Mouse (Mus musculus) mammary gland, adult 2 months (tissue): ENCODE measurements around the gene Olfr482. TPM values are rescaled to one million over a fixed set of nuclear protein-coding genes. Genes with fewer than 3 reads are reported as not detected.

Experiments used
- polyA plus RNA-seq: library from polyadenylated mRNA; depleted of rRNA; stranded (reverse); fragments of >200 nt; gene quantifications from 2 replicates; pipeline ENCODE4 v1.2.3, GENCODE M21; 2012; ENCODE audit warnings: low replicate concordance; rRNA removed

Olfr482 gene
- not detected in 2 replicates for polyA plus RNA-seq

GRCm38 (mm10) chr7:108097486-108097885, at the start of gene Olfr482:
Olfr482 (minus strand) TSS chr7:108097586.

GRCm38 (mm10) chr7:108127349-108127748, 30.0 kb upstream of the Olfr482 start, which contains the start of gene Olfr484:
Olfr484 (minus strand) TSS chr7:108127449.

GRCm38 (mm10) chr7:108100549-108100948, 3.2 kb upstream of the Olfr482 start, which contains the start of gene Olfr483:
Olfr483 (plus strand) TSS chr7:108100849.

GRCm38 (mm10) chr7:108079555-108079954, 17.8 kb downstream of the Olfr482 start, which contains the start of gene Olfr481:
Olfr481 (plus strand) TSS chr7:108079855.

GRCm38 (mm10) chr7:108067246-108067645, 30.1 kb downstream of the Olfr482 start, which contains the start of gene Olfr480:
Olfr480 (minus strand) TSS chr7:108067346.

GRCm38 (mm10) chr7:108050393-108050792, 47.0 kb downstream of the Olfr482 start, which contains the start of gene Olfr479:
Olfr479 (plus strand) TSS chr7:108050693.

Other genes starting within 250 kb of the Olfr482 start
- not detected in 2 replicates for gene Olfr472, start 199.7 kb downstream of the Olfr482 start, polyA plus RNA-seq
- not detected in 2 replicates for gene Olfr473, start 167.1 kb downstream of the Olfr482 start, polyA plus RNA-seq
- not detected in 2 replicates for gene Olfr474, start 142.9 kb downstream of the Olfr482 start, polyA plus RNA-seq
- not detected in 2 replicates for gene Olfr476, start 132.8 kb downstream of the Olfr482 start, polyA plus RNA-seq
- gene Olfr477, start 110.9 kb downstream of the Olfr482 start, polyA plus RNA-seq: not detected in 2 replicates
- not detected in 2 replicates for gene Olfr478, start 63.6 kb downstream of the Olfr482 start, polyA plus RNA-seq
- not detected in 2 replicates for gene Olfr479, start 46.9 kb downstream of the Olfr482 start, polyA plus RNA-seq
- not detected in 2 replicates for gene Olfr480, start 30.2 kb downstream of the Olfr482 start, polyA plus RNA-seq
- gene Olfr481, start 17.7 kb downstream of the Olfr482 start, polyA plus RNA-seq: not detected in 2 replicates
- gene Olfr483, start 3.3 kb upstream of the Olfr482 start, polyA plus RNA-seq: not detected in 2 replicates
- gene Olfr484, start 29.9 kb upstream of the Olfr482 start, polyA plus RNA-seq: not detected in 2 replicates
- not detected in 2 replicates for gene Olfr485, start 62.3 kb upstream of the Olfr482 start, polyA plus RNA-seq
- gene Olfr486, start 75.2 kb upstream of the Olfr482 start, polyA plus RNA-seq: not detected in 2 replicates
- gene Olfr487, start 117.0 kb upstream of the Olfr482 start, polyA plus RNA-seq: not detected in 2 replicates
- not detected in 2 replicates for gene Olfr488, start 160.8 kb upstream of the Olfr482 start, polyA plus RNA-seq
- gene Olfr490, start 191.3 kb upstream of the Olfr482 start, polyA plus RNA-seq: not detected in 2 replicates
- gene Olfr491, start 215.9 kb upstream of the Olfr482 start, polyA plus RNA-seq: not detected in 2 replicates
- gene Olfr492, start 226.1 kb upstream of the Olfr482 start, polyA plus RNA-seq: not detected in 2 replicates
- gene Olfr493, start 249.4 kb upstream of the Olfr482 start, polyA plus RNA-seq: not detected in 2 replicates